Mouse (Mus musculus) testis, postnatal 14 days (tissue): ENCODE measurements around the gene Fdx1.

Experiments
- DNase-seq: peaks from one replicate; pipeline ENCODE4 v3.0.0; 2021; ENCODE audit warnings: low spot score

Fdx1 gene

GRCm38 (mm10) chr9:51906938-51907337, 56.4 kb downstream of the Fdx1 start:
- DNase-seq: no peak
